Mouse (Mus musculus): ENCODE data around the gene Tagln2. TPM values are rescaled to one million over a fixed set of nuclear protein-coding genes. Genes with fewer than 3 reads are reported as not detected.

Gene Tagln2
- total RNA-seq, 2 experiments from 2014 or later, result 16.4 to 23.4 TPM

DNA sequence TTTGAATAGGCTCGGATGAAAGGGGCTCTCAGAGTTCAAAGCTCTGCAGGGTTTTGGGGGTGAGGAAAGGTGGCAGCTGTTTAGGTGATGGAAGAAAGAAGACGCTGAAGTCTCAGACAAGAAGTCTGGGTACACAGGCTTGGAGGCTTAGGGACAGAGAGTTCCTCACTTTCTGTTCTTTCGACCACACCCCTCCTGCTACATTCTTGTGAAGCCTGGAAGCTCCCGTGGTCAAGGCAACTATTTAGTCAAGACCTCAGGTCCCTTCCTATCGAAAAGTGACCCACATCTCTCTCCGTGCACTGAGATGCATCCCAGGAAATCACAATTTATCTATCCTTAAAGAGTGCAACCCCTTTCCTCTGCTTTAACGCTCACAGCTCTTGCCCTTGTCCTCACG, 49.9 kb downstream of the Tagln2 start:
- DNase-seq, result no peak
- H3K27ac ChIP-seq, result 0 out of 2 replicates have a peak overlapping the region, but pooled peaks have one; percentile 46
- H3K4me3 ChIP-seq, result peak overlapping the region; percentile 64
- intact Hi-C loops (cut with DNase I), result no loop called here
- TF ChIP-seq CTCF (IDR thresholded peaks at IDR 0.05), result no peak

DNA sequence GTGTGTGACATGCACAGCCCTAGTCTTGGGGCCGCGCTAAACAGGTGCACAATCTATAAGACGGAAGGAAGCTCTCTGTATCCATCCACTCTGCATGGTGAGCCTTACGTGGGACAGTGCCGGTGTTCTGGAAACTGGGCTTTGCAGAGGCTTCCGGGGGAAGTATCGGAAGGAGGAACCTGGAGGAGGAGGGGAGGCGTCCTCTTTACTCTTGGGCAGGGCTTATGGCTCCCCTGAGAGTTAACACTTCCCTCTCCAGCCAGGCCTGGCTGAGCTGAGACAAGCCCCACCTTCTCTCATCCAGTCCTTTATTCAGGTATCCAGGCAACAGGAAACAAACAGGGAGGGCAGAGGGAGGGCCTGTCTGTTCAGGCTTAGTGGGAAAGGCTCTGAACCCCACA, 50.7 kb downstream of the Tagln2 start:
- DNase-seq, result peak; percentile 46
- H3K4me3 ChIP-seq, result peak overlapping the region; percentile 64
- TF ChIP-seq CTCF (IDR thresholded peaks at IDR 0.05), result no peak
- peak overlapping the region; percentile 46 for H3K27ac ChIP-seq
- intact Hi-C loops (cut with DNase I), result no loop called here

DNA sequence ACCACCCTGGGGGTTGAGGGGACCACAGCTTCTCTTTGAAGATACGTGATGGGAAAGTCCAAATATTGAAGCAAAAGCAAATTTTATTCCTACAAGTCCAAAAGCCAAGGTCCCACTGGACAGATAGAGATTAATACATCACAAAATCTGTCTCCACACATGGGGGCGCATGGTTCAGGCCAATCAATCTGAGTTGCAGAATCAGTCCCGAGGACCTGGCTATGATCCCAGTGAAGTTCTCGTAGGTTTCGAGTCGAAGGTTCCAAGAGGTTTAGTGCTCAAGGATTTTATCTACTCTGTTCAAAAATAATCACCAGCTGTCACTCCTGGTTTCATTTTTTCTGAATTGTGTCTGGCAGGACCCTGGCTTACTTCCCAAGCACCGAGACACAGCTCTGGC, 51.2 kb downstream of the Tagln2 start:
- no peak overlapping the region for H3K27ac ChIP-seq
- peak overlapping the region; percentile 64 for H3K4me3 ChIP-seq
- no peak for DNase-seq
- no peak for TF ChIP-seq CTCF (IDR thresholded peaks at IDR 0.05)
- intact Hi-C loops (cut with DNase I), result no loop called here

DNA sequence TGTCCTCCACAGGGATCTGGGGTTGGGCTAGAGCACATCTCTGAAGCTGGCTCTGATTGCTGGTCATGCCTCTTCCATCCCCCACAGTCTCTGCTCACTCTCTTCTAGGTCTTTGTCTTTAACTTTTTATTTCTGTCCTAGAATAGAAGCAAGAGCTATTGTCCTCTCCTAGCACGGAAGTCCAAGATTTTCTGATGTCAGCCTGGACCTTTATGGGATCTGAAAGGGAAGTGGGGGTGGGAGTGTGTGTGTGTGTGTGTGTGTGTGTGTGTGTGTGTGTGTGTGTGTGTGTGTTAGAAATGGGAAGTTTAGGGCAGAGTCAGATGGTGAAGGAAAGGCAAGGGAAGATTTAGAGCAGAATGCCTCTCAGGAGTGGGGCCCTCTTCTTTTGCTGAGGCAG, 52.8 kb downstream of the Tagln2 start:
- intact Hi-C loops (cut with DNase I), result no loop called here
- Histone ChIP-seq H3K27ac (no peak overlapping the region), H3K4me3 (no peak overlapping the region)
- no peak for DNase-seq
- no peak for TF ChIP-seq CTCF (IDR thresholded peaks at IDR 0.05)

DNA sequence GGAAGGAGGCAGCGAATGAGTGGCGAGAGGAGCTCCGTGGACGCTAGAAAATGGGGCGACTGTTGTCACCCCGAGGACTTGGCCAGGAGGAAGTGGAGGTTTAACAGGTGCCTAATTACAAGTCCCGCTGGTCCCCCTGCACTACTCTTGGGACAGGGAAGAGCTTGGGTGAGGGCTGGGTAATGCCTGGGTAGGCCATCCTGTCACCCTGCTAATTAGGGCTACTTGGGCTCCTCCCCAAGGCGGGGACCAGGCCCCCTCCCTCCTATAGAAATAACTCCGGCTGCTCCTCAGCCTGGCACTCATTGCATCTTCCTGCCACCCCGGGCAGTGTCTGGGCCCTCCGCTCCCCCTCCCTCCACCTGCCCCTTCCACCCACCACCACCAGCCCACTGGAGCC, 55.8 kb downstream of the Tagln2 start, which contains the start of gene Vsig8:
Gene Vsig8, plus strand, starts transcription at position 301 of the 400 bp plus-strand sequence.
- no peak within 1 kb of the TSS for H3K4me3 ChIP-seq
- TF ChIP-seq CTCF (IDR thresholded peaks at IDR 0.05), result no peak
- intact Hi-C loops (cut with DNase I), result no loop called here
- no peak for DNase-seq
- no peak within 1 kb of the TSS for H3K27ac ChIP-seq

Other genes starting within 250 kb of the Tagln2 start
- gene Atp1a4, start 241.6 kb upstream of the Tagln2 start, total RNA-seq (2021), result under 1 TPM; 0.20 to 0.43 TPM
- 1 to 10 TPM; 7.4 to 8.3 TPM for gene Igsf8, start 238.4 kb upstream of the Tagln2 start, total RNA-seq (2021)
- 1,000 to 10,000 TPM in 1 of 2 experiments, 100 to 1,000 TPM in 1; 838 to 1,060 TPM for gene Atp1a2, start 202.0 kb upstream of the Tagln2 start, total RNA-seq (2021)
- gene Kcnj9, start 170.7 kb upstream of the Tagln2 start, total RNA-seq (2021), result not detected
- under 1 TPM in 1 of 2 experiments, not detected in 1; 0.06 TPM for gene Kcnj10, start 158.8 kb upstream of the Tagln2 start, total RNA-seq (2021)
- gene Pigm, start 123.5 kb upstream of the Tagln2 start, total RNA-seq (2021), result 1 to 10 TPM; 3.8 to 3.9 TPM
- under 1 TPM in 1 of 2 experiments, not detected in 1; 0.22 TPM for gene Slamf9, start 24.7 kb upstream of the Tagln2 start, total RNA-seq (2021)
- gene Igsf9, start 18.3 kb upstream of the Tagln2 start, total RNA-seq (2021), result under 1 TPM in 1 of 2 experiments, not detected in 1; 0.67 TPM
- gene Cfap45, start 20.8 kb downstream of the Tagln2 start, total RNA-seq (2021), result not detected
- not detected for gene Vsig8, start 55.9 kb downstream of the Tagln2 start, total RNA-seq (2021)
- under 1 TPM in 1 of 2 experiments, not detected in 1; 0.14 TPM for gene Slamf8, start 90.5 kb downstream of the Tagln2 start, total RNA-seq (2021)
- gene Fcrl6, start 102.5 kb downstream of the Tagln2 start, total RNA-seq (2021), result not detected
- gene Dusp23, start 132.9 kb downstream of the Tagln2 start, total RNA-seq (2021), result 10 to 100 TPM; 32.4 to 33.4 TPM
- under 1 TPM in 1 of 2 experiments, not detected in 1; 0.14 TPM for gene Crp, start 198.0 kb downstream of the Tagln2 start, total RNA-seq (2021)

Measured in gastrocnemius, adult 2 months (tissue).